In the genomic region with DNA sequence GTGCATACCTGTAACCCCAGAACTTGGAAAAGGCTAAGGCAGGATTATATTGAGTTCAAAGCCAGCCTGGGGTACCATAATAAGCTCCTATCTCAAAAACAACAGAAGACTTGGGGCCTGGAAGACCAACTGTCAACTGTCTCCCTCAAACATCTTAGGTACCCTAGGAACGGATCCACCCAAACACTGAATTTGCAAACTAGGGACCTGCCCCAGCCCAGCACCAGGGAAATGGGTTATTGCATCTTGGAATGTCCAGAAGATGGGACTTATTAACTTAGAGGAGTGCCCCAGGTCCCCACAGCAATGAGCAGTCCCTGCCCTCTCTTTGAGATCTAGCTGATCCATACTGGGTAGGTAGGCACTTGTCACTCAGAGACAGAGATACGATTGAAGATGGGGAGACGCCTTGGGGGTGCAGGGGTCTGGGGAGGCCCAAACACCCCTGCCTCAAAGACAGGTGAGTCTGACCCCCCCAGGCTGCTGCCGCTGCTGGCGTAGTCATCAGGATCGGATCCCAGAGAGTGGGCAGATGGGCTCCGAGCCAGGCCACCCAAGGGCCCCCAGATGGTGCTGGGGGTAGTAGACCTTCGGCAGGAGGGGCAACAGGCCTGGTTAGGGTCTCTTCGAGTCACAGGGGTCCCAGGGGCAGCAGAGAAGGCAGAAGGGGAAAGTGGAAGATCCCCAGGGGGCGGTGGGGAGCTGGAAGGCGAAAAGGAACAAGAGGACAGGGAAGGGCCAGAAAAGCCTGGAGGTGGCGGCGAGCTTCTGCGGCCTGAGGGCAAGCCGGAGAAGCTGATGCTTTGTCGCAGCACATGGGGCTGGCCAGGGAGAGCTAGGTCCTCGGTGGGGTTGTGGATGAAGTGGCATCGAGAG, we compare ENCODE assay signal across 8 mouse cellular contexts. TPM values are rescaled to one million over a fixed set of nuclear protein-coding genes. Genes with fewer than 3 reads are reported as not detected.
DNase-seq lines count a peak whose midpoint lies in the region; ATAC-seq and TF ChIP-seq lines count a peak whose summit lies in the region.

No protein-coding gene starts in this region.

- no peaks in the 10 kb centered on the region for H3K9me3 ChIP-seq in forebrain, embryonic 10.5 days
- no peaks in the 10 kb centered on the region for H3K9me3 ChIP-seq in hindbrain, postnatal 0 days (ENCODE audit: low read length)
- H3K9me3 ChIP-seq in liver, embryonic 15.5 days (replicated peaks): no peaks in the 10 kb centered on the region
- no peaks in the 10 kb centered on the region for H3K9me3 ChIP-seq in neural tube, embryonic 15.5 days (replicated peaks)

- H3K79me2 ChIP-seq in liver, adult 2 months (ENCODE audit: control insufficient read depth, insufficient read depth, low read length): peaks cover 20% of the 10 kb centered on the region

- H3K4me3 ChIP-seq in liver, adult 2 months (ENCODE audit: insufficient read depth, low read depth, low read length): peak overlapping the region; percentile 96
- H3K4me3 ChIP-seq in forebrain, embryonic 10.5 days: peak overlapping the region; percentile 69
- H3K4me3 ChIP-seq in hindbrain, postnatal 0 days (ENCODE audit: low read length): peak overlapping the region; percentile 55
- H3K4me3 ChIP-seq in liver, embryonic 15.5 days (replicated peaks): peak overlapping the region; percentile 71
- peak overlapping the region; percentile 56 for H3K4me3 ChIP-seq in neural tube, embryonic 15.5 days (replicated peaks)

- peaks cover 8% of the 10 kb centered on the region for H3K36me3 ChIP-seq in liver, adult 2 months (ENCODE audit: control insufficient read depth, insufficient read depth, low read length)
- H3K36me3 ChIP-seq in forebrain, embryonic 10.5 days (replicated peaks): peaks cover 9% of the 10 kb centered on the region
- no peaks in the 10 kb centered on the region for H3K36me3 ChIP-seq in hindbrain, postnatal 0 days (ENCODE audit: insufficient read depth, low read length)
- peaks cover 9% of the 10 kb centered on the region for H3K36me3 ChIP-seq in liver, embryonic 15.5 days (replicated peaks)
- H3K36me3 ChIP-seq in neural tube, embryonic 15.5 days: no peaks in the 10 kb centered on the region

- peak overlapping the region; percentile 78 for H3K4me2 ChIP-seq in hindbrain, postnatal 0 days (ENCODE audit: low read depth, low read length)
- peak overlapping the region; percentile 95 for H3K4me2 ChIP-seq in liver, embryonic 15.5 days
- H3K4me2 ChIP-seq in neural tube, embryonic 15.5 days: peak overlapping the region; percentile 79

- no peaks in the 10 kb centered on the region for H3K27me3 ChIP-seq in liver, adult 2 months (ENCODE audit: control insufficient read depth, insufficient read depth, low read length)
- H3K27me3 ChIP-seq in forebrain, embryonic 10.5 days (ENCODE audit: poor library complexity, severe bottlenecking): peaks cover 14% of the 10 kb centered on the region
- no peaks in the 10 kb centered on the region for H3K27me3 ChIP-seq in hindbrain, postnatal 0 days (ENCODE audit: insufficient read depth, low read length)
- H3K27me3 ChIP-seq in liver, embryonic 15.5 days: no peaks in the 10 kb centered on the region
- no peaks in the 10 kb centered on the region for H3K27me3 ChIP-seq in neural tube, embryonic 15.5 days (replicated peaks)

- H3K27ac ChIP-seq in liver, adult 2 months (replicated peaks; ENCODE audit: insufficient read depth, low read depth, low read length): peak overlapping the region; percentile 97
- peak overlapping the region; percentile 90; the same call in 1 of the 2 replicates for H3K27ac ChIP-seq in forebrain, embryonic 10.5 days
- H3K27ac ChIP-seq in hindbrain, postnatal 0 days: peak overlapping the region; percentile 78; the same call in 1 of the 2 replicates
- peak overlapping the region; percentile 94 for H3K27ac ChIP-seq in liver, embryonic 15.5 days (replicated peaks)
- 0 out of 2 replicates have a peak overlapping the region, but pooled peaks have one; percentile 39 for H3K27ac ChIP-seq in neural tube, embryonic 15.5 days (replicated peaks)

- no peak for ATAC-seq in hindbrain, postnatal 0 days
- ATAC-seq in liver, embryonic 15.5 days (ENCODE audit: insufficient read depth): no peak
- no peak for ATAC-seq in neural tube, embryonic 15.5 days (ENCODE audit: low FRiP score)

- TF ChIP-seq CTCF in liver, adult 2 months (IDR thresholded peaks at IDR 0.05; ENCODE audit: low read depth, low read length): no peak
- no peak for TF ChIP-seq CTCF in hindbrain, postnatal 0 days (IDR thresholded peaks at IDR 0.05; ENCODE audit: low read depth)

- peak; percentile 57 for DNase-seq in liver, adult 2 months (ENCODE audit: extremely low read depth, low read depth, low spot score)
- DNase-seq in liver (no peak), MN1 (ENCODE audit: low spot score) (no peak)
- no peak for DNase-seq in forebrain, embryonic 10.5 days (ENCODE audit: extremely low spot score, low spot score)
- DNase-seq in hindbrain, postnatal 0 days (ENCODE audit: low spot score): no peak
- no peak for DNase-seq in right cerebral cortex, postnatal 14 days

- peak overlapping the region; percentile 99 for H3K9ac ChIP-seq in liver, adult 2 months (ENCODE audit: low read depth, low read length)
- peak overlapping the region; percentile 70; the same call in 1 of the 2 replicates for H3K9ac ChIP-seq in hindbrain, postnatal 0 days (replicated peaks; ENCODE audit: low read length)
- H3K9ac ChIP-seq in liver, embryonic 15.5 days: peak overlapping the region; percentile 80
- peak overlapping the region; percentile 70 for H3K9ac ChIP-seq in neural tube, embryonic 15.5 days (replicated peaks)

- 0 out of 2 replicates have a peak, but pooled peaks have one; percentile 4 for TF ChIP-seq POLR2A in liver, adult 2 months (IDR thresholded peaks at IDR 0.05; ENCODE audit: extremely low read depth, insufficient read depth, low read length)

- H3K4me1 ChIP-seq in liver, adult 2 months (ENCODE audit: control insufficient read depth, insufficient read depth, low read length): peaks cover 13% of the 10 kb centered on the region; the same call in 1 of the 2 replicates
- H3K4me1 ChIP-seq in forebrain, embryonic 10.5 days: peaks cover 85% of the 10 kb centered on the region
- peaks cover 12% of the 10 kb centered on the region for H3K4me1 ChIP-seq in hindbrain, postnatal 0 days (ENCODE audit: insufficient read depth, low read length)
- H3K4me1 ChIP-seq in liver, embryonic 15.5 days (replicated peaks): peaks cover 93% of the 10 kb centered on the region
- peaks cover 63% of the 10 kb centered on the region for H3K4me1 ChIP-seq in neural tube, embryonic 15.5 days

- WGBS in liver, adult 2 months: 3% methylated on average over 18 of the region's 18 CpGs
- 78% methylated on average over 18 of the region's 18 CpGs for WGBS in forebrain, embryonic 10.5 days
- WGBS in hindbrain, postnatal 0 days: 69% methylated on average over 18 of the region's 18 CpGs
- 60% methylated on average over 18 of the region's 18 CpGs for WGBS in liver, embryonic 15.5 days (ENCODE audit: insufficient replicate concordance)
- WGBS in neural tube, embryonic 15.5 days: 72% methylated on average over 18 of the region's 18 CpGs

RNA-seq across cellular contexts. Expression of gene Zfp36, which starts 2.6 kb away (rescaled TPM):
- total RNA-seq in liver, adult 2 months (2014; rRNA removed): 16.4 and 25.4 TPM in 2 replicates
- polyA plus RNA-seq in liver, adult 2 months (2012; rRNA removed): 41.1 and 54.3 TPM in 2 replicates
- 4.5 TPM in 2 replicates for polyA plus RNA-seq in forebrain, embryonic 10.5 days (2016; fragmentation: Nextera tagmentation; extraction: Ambion mirVana)
- 2.1 and 3.9 TPM in 2 replicates for total RNA-seq in hindbrain, postnatal 0 days (2014; rRNA removed)
- polyA plus RNA-seq in hindbrain, postnatal 0 days (2015; fragmentation: Nextera tagmentation; extraction: Ambion mirVana): 3.0 and 3.4 TPM in 2 replicates
- 8.3 and 8.8 TPM in 2 replicates for polyA plus RNA-seq in liver, embryonic 15.5 days (2015; fragmentation: Nextera tagmentation; extraction: Ambion mirVana)
- polyA plus RNA-seq in neural tube, embryonic 15.5 days (2015; fragmentation: Nextera tagmentation; extraction: Ambion mirVana): 4.2 and 7.5 TPM in 2 replicates

RNA-seq across cellular contexts. Expression of gene Plekhg2, which starts 5.0 kb away (rescaled TPM):
- 0.65 and 1.3 TPM in 2 replicates for total RNA-seq in liver, adult 2 months (2014; rRNA removed)
- polyA plus RNA-seq in liver, adult 2 months (2012; rRNA removed): 3.3 and 3.5 TPM in 2 replicates
- polyA plus RNA-seq in forebrain, embryonic 10.5 days (2016; fragmentation: Nextera tagmentation; extraction: Ambion mirVana): 75.5 and 84.4 TPM in 2 replicates
- total RNA-seq in hindbrain, postnatal 0 days (2014; rRNA removed): 18.6 and 20.6 TPM in 2 replicates
- polyA plus RNA-seq in hindbrain, postnatal 0 days (2015; fragmentation: Nextera tagmentation; extraction: Ambion mirVana): 9.1 and 10.0 TPM in 2 replicates
- polyA plus RNA-seq in liver, embryonic 15.5 days (2015; fragmentation: Nextera tagmentation; extraction: Ambion mirVana): 4.5 and 5.1 TPM in 2 replicates
- 21.4 and 26.5 TPM in 2 replicates for polyA plus RNA-seq in neural tube, embryonic 15.5 days (2015; fragmentation: Nextera tagmentation; extraction: Ambion mirVana)

RNA-seq across cellular contexts. Expression of gene Med29, which starts 15.1 kb away (rescaled TPM):
- total RNA-seq in liver, adult 2 months (2014; rRNA removed): 13.4 and 17.6 TPM in 2 replicates
- 49.2 and 50.9 TPM in 2 replicates for polyA plus RNA-seq in liver, adult 2 months (2012; rRNA removed)
- polyA plus RNA-seq in forebrain, embryonic 10.5 days (2016; fragmentation: Nextera tagmentation; extraction: Ambion mirVana): 60.3 and 60.6 TPM in 2 replicates
- 33.6 and 39.5 TPM in 2 replicates for total RNA-seq in hindbrain, postnatal 0 days (2014; rRNA removed)
- 42.1 and 42.9 TPM in 2 replicates for polyA plus RNA-seq in hindbrain, postnatal 0 days (2015; fragmentation: Nextera tagmentation; extraction: Ambion mirVana)
- polyA plus RNA-seq in liver, embryonic 15.5 days (2015; fragmentation: Nextera tagmentation; extraction: Ambion mirVana): 23.9 and 25.6 TPM in 2 replicates
- 48.4 and 50.0 TPM in 2 replicates for polyA plus RNA-seq in neural tube, embryonic 15.5 days (2015; fragmentation: Nextera tagmentation; extraction: Ambion mirVana)

RNA-seq across cellular contexts. Expression of gene Paf1, which starts 15.3 kb away (rescaled TPM):
- total RNA-seq in liver, adult 2 months (2014; rRNA removed): 16.1 TPM in 2 replicates
- polyA plus RNA-seq in liver, adult 2 months (2012; rRNA removed): 52.8 and 59.1 TPM in 2 replicates
- polyA plus RNA-seq in forebrain, embryonic 10.5 days (2016; fragmentation: Nextera tagmentation; extraction: Ambion mirVana): 82.3 and 95.9 TPM in 2 replicates
- total RNA-seq in hindbrain, postnatal 0 days (2014; rRNA removed): 56.7 and 67.6 TPM in 2 replicates
- 83.0 and 84.1 TPM in 2 replicates for polyA plus RNA-seq in hindbrain, postnatal 0 days (2015; fragmentation: Nextera tagmentation; extraction: Ambion mirVana)
- polyA plus RNA-seq in liver, embryonic 15.5 days (2015; fragmentation: Nextera tagmentation; extraction: Ambion mirVana): 24.6 and 26.2 TPM in 2 replicates
- polyA plus RNA-seq in neural tube, embryonic 15.5 days (2015; fragmentation: Nextera tagmentation; extraction: Ambion mirVana): 89.3 and 96.0 TPM in 2 replicates

RNA-seq across cellular contexts. Expression of gene Rps16, which starts 27.0 kb away (rescaled TPM):
- total RNA-seq in liver, adult 2 months (2014; rRNA removed): 110 and 136 TPM in 2 replicates
- 471 and 577 TPM in 2 replicates for polyA plus RNA-seq in liver, adult 2 months (2012; rRNA removed)
- 939 and 976 TPM in 2 replicates for polyA plus RNA-seq in forebrain, embryonic 10.5 days (2016; fragmentation: Nextera tagmentation; extraction: Ambion mirVana)
- total RNA-seq in hindbrain, postnatal 0 days (2014; rRNA removed): 97.7 and 154 TPM in 2 replicates
- polyA plus RNA-seq in hindbrain, postnatal 0 days (2015; fragmentation: Nextera tagmentation; extraction: Ambion mirVana): 539 and 575 TPM in 2 replicates
- polyA plus RNA-seq in liver, embryonic 15.5 days (2015; fragmentation: Nextera tagmentation; extraction: Ambion mirVana): 540 and 619 TPM in 2 replicates
- polyA plus RNA-seq in neural tube, embryonic 15.5 days (2015; fragmentation: Nextera tagmentation; extraction: Ambion mirVana): 467 and 619 TPM in 2 replicates

Comparison
In these comparisons a context has a peak if more than half of its experiments do, and no peak if none do; other contexts are left out.
1. H3K27ac ChIP-seq: peak in every context shown above with its lines; median percentile 97 in liver, adult 2 months; 94 in liver, embryonic 15.5 days; 90 in forebrain, embryonic 10.5 days; 78 in hindbrain, postnatal 0 days; 39 in neural tube, embryonic 15.5 days.